Mouse (Mus musculus) retina, adult 2 months (tissue): ENCODE results near the gene Ms4a3.

Experiments
- DNase-seq: peaks from one replicate; pipeline ENCODE4 v3.0.0-alpha.2; 2012; ENCODE audit warnings: low read depth, low spot score

The Ms4a3 gene

DNA sequence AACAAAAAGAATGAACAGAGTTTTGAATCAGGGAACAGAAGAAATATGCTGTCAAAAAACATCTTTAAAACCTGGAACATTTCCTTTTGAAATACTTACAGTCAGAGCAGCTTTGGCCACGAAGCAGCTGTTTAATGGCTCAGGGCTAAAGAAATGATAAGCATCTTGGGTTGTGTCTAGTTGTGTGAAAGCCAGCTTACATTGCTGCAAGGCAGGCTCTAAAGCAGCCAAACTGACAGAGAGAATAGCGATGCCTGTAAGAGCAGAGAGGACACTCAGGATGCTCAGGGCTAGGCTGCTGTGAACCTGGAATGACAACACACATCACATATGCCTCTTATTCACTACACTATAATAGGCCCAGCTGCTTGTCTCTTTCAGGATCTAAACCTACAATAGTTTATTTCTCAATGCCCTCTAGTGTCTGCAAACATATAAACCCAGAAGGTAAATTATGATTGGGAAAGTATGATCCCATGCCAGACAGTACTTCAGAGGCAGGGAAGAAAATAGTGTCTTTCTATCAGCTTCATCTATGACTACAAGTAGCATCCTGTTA is 50.7 kb downstream of the Ms4a3 start:
- no peak for DNase-seq

DNA sequence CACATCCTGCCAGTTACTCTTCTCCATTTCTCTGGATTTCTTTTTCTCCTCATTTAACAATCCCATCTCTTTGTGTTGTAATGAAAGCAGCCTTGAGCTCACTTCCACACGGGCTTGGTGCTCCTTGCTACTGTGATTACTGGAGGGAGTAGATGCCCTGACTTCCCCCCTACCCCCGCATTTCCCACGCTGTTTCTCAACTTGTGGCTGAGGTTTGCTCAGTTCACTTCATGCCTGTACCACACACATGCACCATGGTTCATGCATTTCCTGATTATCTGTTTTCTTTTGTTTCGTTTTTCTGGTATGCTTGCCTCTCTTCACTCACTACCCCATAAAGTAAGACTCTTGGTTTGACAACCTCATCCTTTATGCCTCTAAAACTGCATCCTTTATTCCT is 51.4 kb downstream of the Ms4a3 start:
- no peak for DNase-seq
